Mouse (Mus musculus): ENCODE data around the gene Dcps.
"Not testable (repeated sequence)": the region's sequence is repeated elsewhere in the genome, so short reads cannot be mapped to it uniquely, and the experiment has no call there.

The Dcps gene

DNA sequence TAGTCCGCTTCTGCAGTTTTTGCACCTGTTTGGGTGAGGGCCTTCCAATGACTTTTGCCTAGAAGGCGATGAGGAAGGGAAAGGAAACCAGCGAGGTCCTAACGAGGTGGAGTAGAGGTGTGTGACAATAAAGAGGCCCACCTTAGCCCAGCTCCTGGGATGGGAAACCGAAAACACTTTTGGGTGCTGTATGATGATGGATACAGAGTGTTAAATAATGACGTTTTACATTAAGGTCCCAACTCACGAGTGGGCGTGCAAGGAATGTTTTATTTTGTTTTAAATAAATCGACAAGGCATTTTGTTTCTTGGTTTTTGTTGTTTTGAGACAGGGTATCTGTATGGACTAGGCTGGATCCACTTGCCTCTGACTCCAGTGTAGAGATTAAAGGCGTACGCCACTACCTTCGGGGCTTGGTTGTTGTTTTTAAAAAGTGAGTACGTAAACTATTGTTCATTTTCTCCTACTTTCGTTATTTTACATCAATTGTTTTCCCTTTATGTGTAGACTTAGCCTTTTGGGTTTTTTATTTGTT is 331 bp upstream of the Dcps start:
- DNase-seq (ENCODE audit: low spot score), result no peak

DNA sequence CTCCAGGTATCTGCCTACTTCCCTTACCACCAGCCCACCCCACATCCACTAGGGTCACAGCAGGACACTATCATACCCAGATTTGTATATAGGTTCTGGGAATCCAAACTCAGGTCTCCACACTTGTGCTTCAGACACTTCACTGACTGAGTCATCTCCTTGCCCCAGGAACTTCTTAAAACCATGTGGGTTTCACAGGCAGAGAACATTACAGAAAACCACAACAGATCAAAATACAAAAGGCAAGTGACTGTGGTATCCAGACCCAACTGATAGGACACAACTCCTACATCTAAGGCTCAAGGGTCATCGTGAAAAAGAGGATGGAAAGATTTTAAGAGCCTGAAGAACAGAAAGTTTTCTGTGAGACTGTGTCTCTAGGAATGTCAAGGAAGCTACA is 2.5 kb downstream of the Dcps start:
- no peak for DNase-seq (ENCODE audit: low spot score)

- DNase-seq (ENCODE audit: low spot score), result no peak
These were observed 5.8 kb downstream of the Dcps start for GRCm38 (mm10) chr9:35170071-35170470.

GRCm38 (mm10) chr9:35166798-35167635 is 8.8 kb downstream of the Dcps start:
- DNase-seq (ENCODE audit: low spot score), result no peak

DNA sequence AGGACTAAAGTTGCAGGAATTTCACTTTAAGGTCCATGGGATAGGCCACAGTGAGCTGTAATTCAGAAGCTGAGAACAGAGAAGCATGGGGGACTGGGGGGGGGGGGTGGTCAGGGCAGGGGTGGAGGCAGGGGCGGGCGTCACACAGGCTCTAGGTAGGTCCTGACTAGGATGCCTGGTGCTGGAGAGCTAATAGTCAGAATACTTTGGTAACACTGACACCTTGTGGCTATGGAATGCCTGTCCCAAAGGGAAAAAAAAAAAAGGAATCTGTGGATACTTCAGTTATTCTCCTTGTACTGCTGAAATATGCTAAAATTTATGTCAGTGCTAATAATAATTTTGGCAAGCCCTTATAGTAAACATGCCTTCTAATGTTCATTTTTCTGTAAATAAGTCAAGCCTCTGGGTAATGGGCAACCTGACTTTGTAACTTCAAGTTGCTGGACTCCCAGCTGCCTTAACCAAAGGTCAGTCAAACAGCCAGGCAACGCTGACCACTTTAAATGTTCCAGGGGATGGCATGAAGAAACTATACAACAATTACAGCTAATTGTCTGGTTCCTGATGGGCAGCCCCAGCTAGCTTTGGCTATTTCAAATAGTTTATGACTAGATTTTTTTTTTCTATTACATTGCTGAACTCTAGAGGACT is 9.6 kb downstream of the Dcps start:
- DNase-seq (ENCODE audit: low spot score), result no peak

GRCm38 (mm10) chr9:35164142-35164874 is 11.6 kb downstream of the Dcps start:
- no peak for DNase-seq (ENCODE audit: low spot score)

DNA sequence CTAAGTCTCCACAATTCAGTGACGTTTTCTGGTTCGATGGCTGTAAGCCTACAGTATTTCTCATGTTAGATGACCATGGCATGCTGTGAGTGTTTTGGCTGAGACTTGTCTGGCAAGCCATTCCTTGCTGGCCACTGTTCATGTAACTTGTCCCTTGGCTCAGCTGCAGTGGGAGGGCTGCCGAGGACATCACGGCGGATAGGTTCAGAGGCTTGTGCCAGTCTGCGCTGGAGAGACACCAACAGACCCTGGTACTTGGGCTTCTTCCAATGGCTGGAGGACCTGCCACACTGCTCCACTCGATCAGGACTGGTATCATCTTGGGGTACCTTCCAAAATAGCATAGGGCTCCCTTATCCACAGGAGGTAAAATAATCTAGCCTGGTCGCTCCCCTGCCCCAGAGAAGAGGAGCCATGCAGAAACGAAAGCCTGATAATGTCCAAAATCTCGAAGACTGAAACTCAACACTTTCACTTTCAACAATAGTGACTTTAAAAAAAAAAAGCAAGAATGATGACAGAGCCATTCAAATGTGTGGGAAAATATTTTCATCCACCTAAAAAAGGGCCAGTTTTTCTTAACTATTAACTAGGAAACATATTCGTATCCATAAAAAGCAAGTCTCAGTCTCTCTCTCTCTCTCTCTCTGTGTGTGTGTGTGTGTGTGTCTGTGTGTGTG is 12.7 kb downstream of the Dcps start:
- no peak for DNase-seq (ENCODE audit: low spot score)

GRCm38 (mm10) chr9:35161721-35162120 is 14.1 kb downstream of the Dcps start:
- DNase-seq (ENCODE audit: low spot score), result no peak

- DNase-seq (ENCODE audit: low spot score), result no peak
These were observed 15.2 kb downstream of the Dcps start for GRCm38 (mm10) chr9:35160662-35161061.

DNA sequence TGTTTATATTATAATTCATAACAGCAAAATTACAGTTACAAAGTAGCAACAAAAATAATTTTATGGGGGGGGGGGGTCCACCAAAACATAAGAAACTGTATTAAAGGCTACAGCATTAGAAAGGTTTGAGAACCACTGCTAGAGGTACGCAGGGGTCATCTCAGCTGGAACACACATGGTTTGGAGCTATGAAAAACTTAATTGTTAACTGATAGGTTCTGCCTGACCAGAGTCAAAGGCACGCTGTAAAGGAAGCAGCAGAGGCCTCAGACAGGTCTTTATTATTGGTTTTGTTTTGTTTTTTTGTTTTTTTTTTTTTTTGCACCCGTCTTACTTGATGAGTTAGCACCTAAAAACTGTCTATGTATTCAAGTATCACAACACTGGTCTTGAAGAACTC is 17.4 kb downstream of the Dcps start:
- DNase-seq (ENCODE audit: low spot score), result no peak

GRCm38 (mm10) chr9:35156862-35157261 is 19.0 kb downstream of the Dcps start:
- DNase-seq (ENCODE audit: low spot score), result no peak

DNA sequence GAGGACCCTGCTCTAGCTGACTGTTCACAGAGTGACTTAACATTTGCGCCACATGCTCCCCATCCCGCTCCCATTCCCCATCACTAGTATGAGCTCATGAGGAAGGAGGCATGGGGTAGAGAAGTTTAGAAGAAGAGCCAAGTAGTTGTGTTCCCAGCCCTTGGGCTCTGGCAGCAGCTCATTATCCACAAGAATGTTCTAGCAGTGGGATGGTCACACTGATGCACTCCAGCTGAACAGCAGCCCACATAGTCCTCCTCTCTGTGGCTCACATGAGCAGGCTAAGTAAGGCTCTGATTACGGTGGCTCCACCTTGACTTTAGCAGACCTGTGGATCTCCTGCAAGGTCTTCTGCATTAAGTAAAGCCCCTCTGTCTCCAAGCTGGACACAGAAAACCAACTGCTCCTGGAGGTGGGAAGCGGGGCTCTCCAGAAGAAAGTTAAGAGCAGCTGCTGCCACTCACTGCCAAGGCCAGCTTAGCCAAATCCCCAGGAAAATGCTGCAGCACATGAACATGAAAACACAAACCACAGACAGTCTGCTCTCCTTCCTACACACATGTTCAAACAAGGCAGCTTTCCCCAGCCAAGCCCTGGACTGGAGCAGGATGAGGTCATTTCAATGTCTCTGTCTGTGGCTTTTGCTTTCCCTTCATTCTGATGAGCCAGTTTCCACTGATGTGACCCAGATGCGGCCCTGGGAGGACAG is 19.7 kb downstream of the Dcps start:
- DNase-seq (ENCODE audit: low spot score), result no peak

DNA sequence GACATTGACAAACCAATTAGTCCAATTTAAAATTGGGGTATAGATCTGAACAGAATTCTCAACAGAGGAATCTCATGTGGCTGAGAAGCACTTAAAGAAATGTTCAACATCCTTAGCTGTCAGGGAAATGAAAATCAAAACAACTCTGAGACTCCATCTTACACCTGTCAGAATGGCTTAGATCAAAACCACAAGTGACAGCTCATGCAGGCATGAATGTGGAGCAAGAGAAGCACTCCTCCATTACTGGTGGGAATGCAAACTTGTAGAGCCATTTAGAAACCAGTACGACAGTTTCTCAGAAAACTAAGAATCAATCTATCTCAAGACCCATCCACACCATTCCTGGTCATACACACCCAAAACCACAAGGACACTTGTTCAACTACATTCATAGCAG is 22.9 kb downstream of the Dcps start:
- no peak for DNase-seq (ENCODE audit: low spot score)

GRCm38 (mm10) chr9:35148822-35149221 is 27.0 kb downstream of the Dcps start:
- DNase-seq (ENCODE audit: low spot score), result not testable (repeated sequence)

DNA sequence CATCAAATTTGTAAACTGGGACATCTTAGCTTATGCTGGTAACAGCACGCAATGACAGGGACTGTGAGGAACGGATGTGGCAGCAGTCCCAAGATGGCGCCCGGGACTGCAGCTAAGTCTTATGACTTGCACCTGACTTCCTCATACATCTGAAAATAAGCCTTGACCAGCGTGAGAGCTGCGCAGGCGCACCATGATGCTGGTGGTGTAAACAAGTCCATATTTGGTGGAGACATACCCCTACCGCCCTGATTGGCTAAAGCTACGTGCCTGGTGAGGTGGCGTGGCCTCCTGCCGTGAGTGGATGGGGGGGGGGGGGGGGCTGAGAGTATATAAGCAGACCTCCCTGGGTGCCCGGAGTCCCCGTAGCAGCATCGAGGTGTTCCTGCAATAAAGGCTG is 28.6 kb downstream of the Dcps start:
- DNase-seq (ENCODE audit: low spot score), result not testable (repeated sequence)

DNA sequence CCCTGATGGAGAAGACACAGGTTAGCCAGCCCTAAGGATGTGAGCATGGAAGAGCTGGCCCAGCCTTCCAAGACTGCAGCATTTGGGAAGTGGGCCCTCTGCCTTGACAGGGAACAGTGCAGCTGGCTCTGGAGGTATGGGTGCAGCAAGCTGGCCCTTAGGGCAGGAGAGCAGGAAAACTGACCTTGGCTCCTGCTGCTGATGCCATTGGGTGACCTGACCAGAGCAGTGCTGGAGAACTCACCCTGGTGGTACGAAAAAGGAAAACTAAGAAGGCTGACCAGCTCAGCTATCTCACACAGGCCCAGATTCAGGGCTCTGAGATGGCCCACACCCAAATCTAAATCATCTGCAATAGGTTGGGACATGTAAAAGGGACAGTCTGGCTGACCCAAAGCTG is 30.0 kb downstream of the Dcps start:
- no peak for DNase-seq (ENCODE audit: low spot score)

DNA sequence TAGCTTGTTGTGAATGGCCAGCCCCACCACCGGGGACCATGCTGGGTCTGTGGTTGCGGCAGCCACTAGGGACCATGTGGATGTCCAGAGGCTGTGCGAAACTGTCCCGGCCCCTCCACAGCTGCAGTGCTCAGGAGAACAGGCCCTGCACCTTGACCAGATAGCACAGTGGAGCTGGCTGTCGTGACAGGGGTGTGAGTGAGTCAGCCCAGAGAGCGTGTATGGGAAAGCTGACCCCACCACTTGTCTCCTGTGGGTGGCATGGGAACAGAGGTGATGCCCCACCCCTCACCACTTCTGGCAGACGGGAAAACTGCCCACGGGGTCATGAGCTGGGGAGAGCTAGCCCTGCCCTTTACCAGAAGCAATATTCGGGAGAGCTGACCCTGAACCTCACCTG is 30.7 kb downstream of the Dcps start:
- no peak for DNase-seq (ENCODE audit: low spot score)

DNA sequence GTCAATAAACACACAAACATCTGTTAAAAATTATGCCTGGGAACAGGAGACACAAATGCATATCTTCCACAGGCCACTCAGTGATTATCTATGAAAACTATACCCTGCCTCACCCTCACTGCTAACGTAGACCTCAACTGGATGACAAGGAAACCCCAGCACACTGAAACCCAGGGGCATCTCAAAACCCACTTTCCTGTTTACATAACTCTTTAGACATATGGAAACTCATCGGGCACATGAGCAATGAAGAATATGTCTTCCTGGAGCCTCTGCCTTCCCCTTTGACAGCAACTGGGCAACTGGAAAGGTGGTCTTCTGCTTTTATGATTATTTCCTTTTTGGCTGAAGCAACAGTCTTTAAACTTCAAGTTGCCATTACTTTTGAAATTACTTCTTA is 33.6 kb downstream of the Dcps start:
- no peak for DNase-seq (ENCODE audit: low spot score)

- DNase-seq (ENCODE audit: low spot score), result no peak
These were observed 36.6 kb downstream of the Dcps start for GRCm38 (mm10) chr9:35139231-35139744.

DNA sequence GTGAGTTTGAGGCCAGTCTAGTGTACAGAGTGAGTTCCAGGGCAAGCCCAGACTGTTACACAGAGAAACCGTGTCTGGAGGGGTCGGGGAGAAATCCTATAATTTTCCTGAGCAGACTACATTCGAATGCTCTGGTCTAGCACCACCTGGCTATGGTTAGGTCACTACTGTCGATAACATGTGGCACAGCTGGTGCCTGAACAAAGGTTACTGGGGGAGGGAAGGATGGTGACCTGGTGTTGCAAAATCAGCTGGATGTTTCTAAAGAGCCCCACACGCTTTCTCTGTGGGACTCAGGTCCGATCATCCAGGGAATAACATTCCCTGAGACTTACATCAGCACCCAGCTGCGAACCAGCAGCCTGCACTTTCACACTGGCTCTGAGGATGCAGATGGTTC is 37.8 kb downstream of the Dcps start:
- DNase-seq (ENCODE audit: low spot score), result no peak

GRCm38 (mm10) chr9:35135575-35135974 is 40.3 kb downstream of the Dcps start:
- DNase-seq (ENCODE audit: low spot score), result no peak

All from urinary bladder, postnatal 10 days (tissue).